Mouse (Mus musculus) midbrain, embryonic 10.5 days (tissue): ENCODE measurements around the gene Pde9a. TPM values are rescaled to one million over a fixed set of nuclear protein-coding genes. Genes with fewer than 3 reads are reported as not detected.
A peak's percentile ranks its signal among the peaks of the same experiment; 100 is the strongest.

ENCODE experiments used
- DNase-seq: peaks from one replicate; pipeline ENCODE4 v3.0.0-alpha.2; 2017; ENCODE audit warnings: low spot score
- H3K27ac ChIP-seq: fragments of 300-500 bp; sonication (generic); replicated peaks from 2 replicates; pipeline ENCODE4 v1.5.1; 2016; ENCODE audit warnings: mild to moderate bottlenecking
- H3K27me3 ChIP-seq: fragments of 300-500 bp; sonication (generic); 2 replicates; pipeline ENCODE4 v1.6.1; 2016; ENCODE audit warnings: low read depth, mild to moderate bottlenecking; ENCODE audit not compliant: poor library complexity, severe bottlenecking
- H3K36me3 ChIP-seq: fragments of 300-500 bp; sonication (generic); 2 replicates; pipeline ENCODE4 v1.6.1; 2016; ENCODE audit warnings: mild to moderate bottlenecking, moderate library complexity
- H3K4me1 ChIP-seq: fragments of 300-500 bp; sonication (generic); 2 replicates; pipeline ENCODE4 v1.6.1; 2016
- H3K4me3 ChIP-seq: fragments of 300-500 bp; sonication (generic); 2 replicates; pipeline ENCODE4 v1.5.1; 2016; ENCODE audit warnings: mild to moderate bottlenecking, moderate library complexity
- H3K9me3 ChIP-seq: fragments of 300-500 bp; sonication (generic); replicated peaks from 2 replicates; pipeline ENCODE4 v1.6.1; 2016; ENCODE audit warnings: mild to moderate bottlenecking
- WGBS: fragments of 180-500 bp; shearing (Covaris S2); methylation state at CpG from one replicate; pipeline ENCODE4 v1.1.7; 2016; 5-methylcytosine and 5-hydroxymethylcytosine counted together
- polyA plus RNA-seq: library from polyadenylated mRNA; unstranded; fragments of >200 nt; fragmentation: Nextera tagmentation; extraction: Ambion mirVana; gene quantifications from 2 replicates; pipeline ENCODE4 v1.2.1, GENCODE M21; 2016

Gene Pde9a
- polyA plus RNA-seq, 1 experiment from 2014 or later: 12.1 TPM

GRCm38 (mm10) chr17:31494989-31495388 is 109.0 kb downstream of the Pde9a start:
- 83% methylated on average over 1 of the region's 1 CpGs for WGBS

GRCm38 (mm10) chr17:31497726-31498125 is 111.7 kb downstream of the Pde9a start:
- no peak for DNase-seq
- no peaks in the 10 kb centered on the region for H3K4me1 ChIP-seq
- WGBS: 90% methylated on average over 6 of the region's 6 CpGs
- no peaks in the 10 kb centered on the region for H3K27me3 ChIP-seq
- no peak overlapping the region for H3K4me3 ChIP-seq
- peaks cover 79% of the 10 kb centered on the region for H3K36me3 ChIP-seq
- no peak overlapping the region for H3K27ac ChIP-seq
- no peaks in the 10 kb centered on the region for H3K9me3 ChIP-seq

More at GRCm38 (mm10) chr17:31494989-31495388, 109.0 kb downstream of the Pde9a start:
- Histone ChIP-seq H3K27me3 (no peaks in the 10 kb centered on the region), H3K4me1 (no peaks in the 10 kb centered on the region), H3K36me3 (peaks cover 52% of the 10 kb centered on the region), H3K4me3 (no peak overlapping the region), H3K27ac (no peak overlapping the region), H3K9me3 (no peaks in the 10 kb centered on the region)
- DNase-seq: no peak

- Histone ChIP-seq H3K27ac (no peak overlapping the region), H3K9me3 (no peaks in the 10 kb centered on the region), H3K4me1 (peaks cover 6% of the 10 kb centered on the region), H3K36me3 (peaks cover 99% of the 10 kb centered on the region), H3K4me3 (no peak overlapping the region), H3K27me3 (no peaks in the 10 kb centered on the region)
- 96% methylated on average over 12 of the region's 12 CpGs for WGBS
- no peak for DNase-seq
These were observed 113.7 kb downstream of the Pde9a start for GRCm38 (mm10) chr17:31499725-31500124.

GRCm38 (mm10) chr17:31500416-31500815 is 114.4 kb downstream of the Pde9a start:
- no peak overlapping the region for H3K27ac ChIP-seq
- H3K4me1 ChIP-seq: peaks cover 13% of the 10 kb centered on the region
- H3K36me3 ChIP-seq: peaks cover 100% of the 10 kb centered on the region
- H3K4me3 ChIP-seq: no peak overlapping the region
- DNase-seq: no peak
- H3K9me3 ChIP-seq: no peaks in the 10 kb centered on the region
- no peaks in the 10 kb centered on the region for H3K27me3 ChIP-seq
- WGBS: 88% methylated on average over 8 of the region's 8 CpGs

- Histone ChIP-seq H3K27me3 (no peaks in the 10 kb centered on the region), H3K27ac (no peak overlapping the region), H3K9me3 (no peaks in the 10 kb centered on the region), H3K4me1 (peaks cover 15% of the 10 kb centered on the region), H3K36me3 (peaks cover 100% of the 10 kb centered on the region), H3K4me3 (no peak overlapping the region)
- WGBS: 88% methylated on average over 3 of the region's 3 CpGs
- no peak for DNase-seq
These were observed 114.9 kb downstream of the Pde9a start for GRCm38 (mm10) chr17:31500908-31501307.

GRCm38 (mm10) chr17:31502261-31502927 is 116.4 kb downstream of the Pde9a start:
- WGBS: 92% methylated on average over 12 of the region's 12 CpGs
- Histone ChIP-seq H3K9me3 (no peaks in the 10 kb centered on the region), H3K36me3 (peaks cover 100% of the 10 kb centered on the region)

GRCm38 (mm10) chr17:31503337-31503736 is 117.3 kb downstream of the Pde9a start:
- Histone ChIP-seq H3K36me3 (peaks cover 100% of the 10 kb centered on the region), H3K27ac (no peak overlapping the region), H3K4me1 (peaks cover 15% of the 10 kb centered on the region), H3K9me3 (no peaks in the 10 kb centered on the region), H3K4me3 (no peak overlapping the region), H3K27me3 (no peaks in the 10 kb centered on the region)
- 94% methylated on average over 12 of the region's 12 CpGs for WGBS
- DNase-seq: no peak

More at GRCm38 (mm10) chr17:31502261-31502927, 116.4 kb downstream of the Pde9a start:
- H3K27me3 ChIP-seq: no peaks in the 10 kb centered on the region
- DNase-seq: no peak
- no peak overlapping the region for H3K27ac ChIP-seq
- H3K4me3 ChIP-seq: no peak overlapping the region
- H3K4me1 ChIP-seq: peaks cover 15% of the 10 kb centered on the region

GRCm38 (mm10) chr17:31503936-31504335 is 117.9 kb downstream of the Pde9a start:
- DNase-seq: no peak
- peaks cover 15% of the 10 kb centered on the region for H3K4me1 ChIP-seq
- no peak overlapping the region for H3K4me3 ChIP-seq
- peaks cover 99% of the 10 kb centered on the region for H3K36me3 ChIP-seq
- no peaks in the 10 kb centered on the region for H3K9me3 ChIP-seq
- H3K27ac ChIP-seq: no peak overlapping the region
- no peaks in the 10 kb centered on the region for H3K27me3 ChIP-seq
- WGBS: 82% methylated on average over 2 of the region's 2 CpGs

- Histone ChIP-seq H3K27me3 (no peaks in the 10 kb centered on the region), H3K27ac (peak overlapping the region; percentile 42; the same call in 1 of the 2 replicates), H3K36me3 (peaks cover 99% of the 10 kb centered on the region), H3K4me3 (no peak overlapping the region), H3K9me3 (no peaks in the 10 kb centered on the region), H3K4me1 (peaks cover 15% of the 10 kb centered on the region)
- no peak for DNase-seq
- WGBS: 62% methylated on average over 5 of the region's 5 CpGs
These were observed 119.0 kb downstream of the Pde9a start for GRCm38 (mm10) chr17:31505013-31505412.

- 93% methylated on average over 7 of the region's 7 CpGs for WGBS
These were observed 120.3 kb downstream of the Pde9a start for GRCm38 (mm10) chr17:31506282-31506681.

GRCm38 (mm10) chr17:31510944-31511343 is 124.9 kb downstream of the Pde9a start:
- Histone ChIP-seq H3K4me1 (peaks cover 15% of the 10 kb centered on the region), H3K27me3 (no peaks in the 10 kb centered on the region), H3K9me3 (no peaks in the 10 kb centered on the region), H3K36me3 (peaks cover 49% of the 10 kb centered on the region), H3K4me3 (peak overlapping the region; percentile 83), H3K27ac (0 out of 2 replicates have a peak overlapping the region, but pooled peaks have one; percentile 92)
- WGBS: 92% methylated on average over 6 of the region's 6 CpGs
- no peak for DNase-seq

More at GRCm38 (mm10) chr17:31506282-31506681, 120.3 kb downstream of the Pde9a start:
- Histone ChIP-seq H3K27ac (no peak overlapping the region), H3K27me3 (no peaks in the 10 kb centered on the region), H3K4me3 (no peak overlapping the region), H3K36me3 (peaks cover 95% of the 10 kb centered on the region), H3K9me3 (no peaks in the 10 kb centered on the region), H3K4me1 (peaks cover 17% of the 10 kb centered on the region)
- no peak for DNase-seq

- peak; percentile 91 for DNase-seq
- Histone ChIP-seq H3K27ac (peak overlapping the region; percentile 92), H3K9me3 (no peaks in the 10 kb centered on the region), H3K4me3 (peak overlapping the region; percentile 83), H3K4me1 (peaks cover 15% of the 10 kb centered on the region), H3K27me3 (no peaks in the 10 kb centered on the region), H3K36me3 (peaks cover 39% of the 10 kb centered on the region)
- under 1% methylated on average over 56 of the region's 56 CpGs for WGBS
These were observed 125.9 kb downstream of the Pde9a start for GRCm38 (mm10) chr17:31511792-31512495.

- Histone ChIP-seq H3K36me3 (peaks cover 32% of the 10 kb centered on the region), H3K4me1 (peaks cover 15% of the 10 kb centered on the region), H3K27me3 (no peaks in the 10 kb centered on the region), H3K27ac (peak overlapping the region; percentile 92), H3K4me3 (peak overlapping the region; percentile 83), H3K9me3 (no peaks in the 10 kb centered on the region)
- 22% methylated on average over 6 of the region's 6 CpGs for WGBS
- DNase-seq: no peak
These were observed 126.6 kb downstream of the Pde9a start for GRCm38 (mm10) chr17:31512593-31512992.
